In the genomic region with DNA sequence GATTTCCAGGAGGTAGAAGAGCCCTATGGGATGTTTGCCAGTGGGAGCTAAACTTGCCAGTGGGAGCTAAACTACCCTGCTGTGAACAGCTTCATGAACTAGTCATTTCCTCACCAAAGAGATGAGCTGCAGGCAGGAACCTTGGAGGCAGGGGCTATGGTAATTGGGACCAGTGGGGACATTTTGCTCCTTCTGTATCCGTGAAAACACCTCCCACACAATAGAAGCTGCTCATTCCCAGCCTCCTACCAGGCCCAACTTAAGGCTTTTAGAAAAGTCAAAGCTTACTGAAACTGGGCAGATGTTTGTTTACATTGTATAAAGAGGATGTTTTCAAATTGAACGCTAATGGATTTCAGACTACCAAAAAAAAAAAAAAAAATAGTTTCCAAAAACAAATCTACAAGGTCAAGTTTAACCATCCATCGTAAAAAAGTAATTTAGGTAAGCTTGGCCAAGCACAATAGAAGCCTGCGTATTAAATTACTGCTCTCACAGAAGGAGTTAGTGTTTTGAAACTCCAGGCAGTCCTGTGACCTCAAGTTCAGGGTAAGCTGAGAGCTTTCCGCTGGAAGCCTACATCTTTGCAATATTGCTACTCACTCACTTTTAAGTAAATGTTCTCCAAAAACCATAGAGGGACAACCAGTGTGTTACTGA, we compare ENCODE assay signal across 12 mouse cellular contexts.
DNase-seq lines count a peak whose midpoint lies in the region; ATAC-seq and TF ChIP-seq lines count a peak whose summit lies in the region.
"Had no signal": no experiment of that assay in that cellular context is flagged by ENCODE, and none has a peak within 500 bp of the region (broad histone marks: within the 10 kb centered on the region; RNA-seq: fewer than 3 reads in every experiment).

No protein-coding gene starts in this region.

- no peaks in the 10 kb centered on the region for H3K9me3 ChIP-seq in forebrain, postnatal 0 days (ENCODE audit: low read length)
- H3K9me3 ChIP-seq in forebrain, embryonic 16.5 days (ENCODE audit: control insufficient read depth, low read length) = no peaks in the 10 kb centered on the region
- no peaks in the 10 kb centered on the region for H3K9me3 ChIP-seq in lung, embryonic 14.5 days (ENCODE audit: low read depth, low read length)
- no peaks in the 10 kb centered on the region for H3K9me3 ChIP-seq in midbrain, embryonic 13.5 days
- H3K9me3 ChIP-seq: liver, embryonic 12.5 days had no signal

- no peak overlapping the region for H3K4me2 ChIP-seq in forebrain, postnatal 0 days (ENCODE audit: low read depth)
- H3K4me2 ChIP-seq in forebrain, embryonic 16.5 days (ENCODE audit: low read length) = no peak overlapping the region
- no peak overlapping the region for H3K4me2 ChIP-seq in lung, embryonic 14.5 days
- H3K4me2 ChIP-seq in midbrain, embryonic 13.5 days (replicated peaks) = no peak overlapping the region
- H3K4me2 ChIP-seq: liver, embryonic 12.5 days had no signal

- no peak for ATAC-seq in forebrain, postnatal 0 days
- no peak for ATAC-seq in forebrain, embryonic 16.5 days
- ATAC-seq in lung, embryonic 14.5 days (ENCODE audit: insufficient read depth) = no peak
- no peak for ATAC-seq in midbrain, embryonic 13.5 days
- ATAC-seq: liver, embryonic 12.5 days had no signal

- no peaks in the 10 kb centered on the region for H3K4me1 ChIP-seq in forebrain, postnatal 0 days (ENCODE audit: insufficient read depth)
- H3K4me1 ChIP-seq in forebrain, embryonic 16.5 days (replicated peaks; ENCODE audit: control insufficient read depth, insufficient read depth, low read length) = 0 out of 2 replicates have a peak, but pooled peaks cover 2% of the 10 kb centered on the region
- no peaks in the 10 kb centered on the region for H3K4me1 ChIP-seq in lung, embryonic 14.5 days (ENCODE audit: insufficient read depth)
- H3K4me1 ChIP-seq in midbrain, embryonic 13.5 days (replicated peaks) = peaks cover 11% of the 10 kb centered on the region
- H3K4me1 ChIP-seq: liver, embryonic 12.5 days had no signal

- no peak for TF ChIP-seq CTCF in forebrain, postnatal 0 days (IDR thresholded peaks at IDR 0.05; ENCODE audit: low read depth)
- TF ChIP-seq CTCF in lung, embryonic 14.5 days (IDR thresholded peaks at IDR 0.05; ENCODE audit: low read depth) = no peak

- no peaks in the 10 kb centered on the region for H3K27me3 ChIP-seq in forebrain, postnatal 0 days (ENCODE audit: insufficient read depth, low read length)
- H3K27me3 ChIP-seq in forebrain, embryonic 16.5 days (replicated peaks; ENCODE audit: control insufficient read depth, insufficient read depth, low read length) = no peaks in the 10 kb centered on the region
- no peaks in the 10 kb centered on the region for H3K27me3 ChIP-seq in lung, embryonic 14.5 days (ENCODE audit: insufficient read depth, low read length)
- no peaks in the 10 kb centered on the region for H3K27me3 ChIP-seq in midbrain, embryonic 13.5 days
- H3K27me3 ChIP-seq: liver, embryonic 12.5 days had no signal

- H3K9ac ChIP-seq in forebrain, postnatal 0 days = no peak overlapping the region
- H3K9ac ChIP-seq in forebrain, embryonic 16.5 days (replicated peaks; ENCODE audit: low read depth, low read length) = no peak overlapping the region
- H3K9ac ChIP-seq in lung, embryonic 14.5 days = no peak overlapping the region
- no peak overlapping the region for H3K9ac ChIP-seq in midbrain, embryonic 13.5 days (replicated peaks)
- H3K9ac ChIP-seq: liver, embryonic 12.5 days had no signal

- WGBS in forebrain, postnatal 0 days = 49% methylated on average over 5 of the region's 5 CpGs
- WGBS in forebrain, embryonic 16.5 days = 49% methylated on average over 5 of the region's 5 CpGs
- 36% methylated on average over 5 of the region's 5 CpGs for WGBS in lung, embryonic 14.5 days
- 48% methylated on average over 5 of the region's 5 CpGs for WGBS in midbrain, embryonic 13.5 days

- DNase-seq in forebrain, postnatal 0 days = peak; percentile 9
- peak; percentile 4 for DNase-seq in lung, embryonic 14.5 days
- DNase-seq in lung, postnatal 25 days (ENCODE audit: low spot score) = no peak
- peak; percentile 75 for DNase-seq in fibroblast of lung, adult 2 months (ENCODE audit: low read depth)
- peak; percentile 35 for DNase-seq in mesoderm, embryonic 11.5 days (ENCODE audit: low read depth, low spot score)
- DNase-seq in cerebellum, postnatal 25 days = no peak
- DNase-seq: B cell, adult 2 months; heart, postnatal 36 days had no signal

- no peak overlapping the region for H3K4me3 ChIP-seq in forebrain, postnatal 0 days (ENCODE audit: low read depth, low read length)
- no peak overlapping the region for H3K4me3 ChIP-seq in forebrain, embryonic 16.5 days (replicated peaks; ENCODE audit: low read length)
- H3K4me3 ChIP-seq in lung, embryonic 14.5 days (ENCODE audit: low read depth, low read length) = no peak overlapping the region
- H3K4me3 ChIP-seq in midbrain, embryonic 13.5 days (replicated peaks) = no peak overlapping the region
- H3K4me3 ChIP-seq: liver, embryonic 12.5 days; myocyte had no signal

- no peak overlapping the region for H3K27ac ChIP-seq in forebrain, postnatal 0 days (ENCODE audit: low read depth, low read length)
- no peak overlapping the region for H3K27ac ChIP-seq in forebrain, embryonic 16.5 days (ENCODE audit: low read length)
- no peak overlapping the region for H3K27ac ChIP-seq in lung, embryonic 14.5 days (ENCODE audit: low read depth)
- H3K27ac ChIP-seq in midbrain, embryonic 13.5 days = no peak overlapping the region
- H3K27ac ChIP-seq: liver, embryonic 12.5 days had no signal

- no peaks in the 10 kb centered on the region for H3K36me3 ChIP-seq in forebrain, postnatal 0 days (ENCODE audit: insufficient read depth)
- H3K36me3 ChIP-seq in forebrain, embryonic 16.5 days (ENCODE audit: control insufficient read depth, insufficient read depth) = no peaks in the 10 kb centered on the region
- H3K36me3 ChIP-seq in lung, embryonic 14.5 days (ENCODE audit: insufficient read depth) = no peaks in the 10 kb centered on the region
- no peaks in the 10 kb centered on the region for H3K36me3 ChIP-seq in midbrain, embryonic 13.5 days
- H3K36me3 ChIP-seq: liver, embryonic 12.5 days had no signal

Comparison
In these comparisons a context has a peak if more than half of its experiments do, and no peak if none do; other contexts are left out.
1. DNase-seq: peak in forebrain, postnatal 0 days (single experiment), lung, embryonic 14.5 days (single experiment), fibroblast of lung, adult 2 months (single experiment) and mesoderm, embryonic 11.5 days (single experiment); none in lung, postnatal 25 days (single experiment) and cerebellum, postnatal 25 days (0 of 2).